Mouse (Mus musculus) stomach, postnatal 0 days (tissue): ENCODE results near the gene Lpp.

ENCODE experiments used
- CTCF ChIP-seq: IDR thresholded peaks from 2 replicates; pipeline ENCODE4 v1.5.1; 2016; ENCODE audit warnings: antibody characterized with exemption, low read depth, mild to moderate bottlenecking, moderate library complexity
- EP300 ChIP-seq: optimal IDR thresholded peaks from 2 replicates; pipeline ENCODE3; 2016; ENCODE audit warnings: antibody characterized with exemption

DNA sequence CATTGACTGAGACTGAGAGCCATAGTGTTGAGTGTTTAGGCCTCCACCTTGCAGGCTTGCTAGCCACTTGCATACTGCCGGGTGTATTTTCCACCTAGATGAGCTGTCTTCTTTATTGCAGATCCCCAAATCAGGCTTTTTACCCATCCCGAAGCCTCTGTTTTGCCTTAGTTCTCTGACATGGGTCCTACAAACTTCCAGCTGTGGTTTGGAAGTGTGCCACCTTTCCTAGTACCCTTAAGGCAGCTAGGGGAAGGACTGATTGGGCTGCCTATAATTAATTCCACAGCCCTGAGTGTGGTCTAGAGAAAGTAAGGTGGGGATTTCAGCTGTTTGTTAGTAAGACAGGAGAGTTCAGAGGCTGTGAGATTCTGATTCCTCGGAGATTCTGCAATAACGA is 399.5 kb downstream of the Lpp start:
- TF ChIP-seq CTCF = no peak
- TF ChIP-seq EP300 = no peak
